Mouse (Mus musculus) neural tube, embryonic 10.5 days (tissue): ENCODE data around the gene Tbc1d32.

ENCODE experiments used
- DNase-seq: peaks from one replicate; pipeline ENCODE4 v3.0.0-alpha.2; 2017; ENCODE audit warnings: low spot score; ENCODE audit errors: extremely low spot score

The Tbc1d32 gene

DNA sequence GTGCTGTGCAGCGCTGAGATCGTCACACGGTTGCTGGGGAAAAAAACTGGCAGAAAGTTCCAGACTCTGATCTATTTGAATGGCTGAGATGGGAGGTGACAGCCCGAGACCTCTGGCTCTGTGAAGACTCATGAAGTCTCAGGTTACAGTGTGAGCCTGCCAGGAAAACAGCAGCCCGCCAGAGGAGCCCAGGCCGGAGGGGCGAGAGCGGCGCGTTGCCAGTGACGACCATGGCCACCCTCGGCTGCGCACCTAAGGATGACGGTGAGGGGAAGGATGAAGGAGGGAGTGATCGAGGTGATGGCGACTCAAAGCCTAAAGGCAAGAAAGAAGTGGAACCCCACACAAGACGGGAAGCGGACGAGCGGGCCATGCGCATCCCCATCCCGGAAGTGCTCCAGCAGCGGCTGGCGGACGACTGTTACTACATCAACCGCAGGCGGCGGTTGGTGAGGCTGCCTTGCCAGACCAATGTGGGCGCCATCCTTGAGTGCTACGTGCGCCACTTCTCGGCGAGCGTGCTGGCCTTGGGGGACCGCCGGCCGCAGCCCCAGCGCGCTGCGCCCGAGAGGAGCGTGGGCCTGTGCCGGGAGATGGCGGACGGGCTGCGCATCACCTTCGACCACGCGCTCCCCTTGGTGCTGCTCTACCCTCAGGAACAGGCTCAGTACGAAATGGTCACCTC, 113.4 kb downstream of the Tbc1d32 start:
- DNase-seq, result peak; percentile 87

DNA sequence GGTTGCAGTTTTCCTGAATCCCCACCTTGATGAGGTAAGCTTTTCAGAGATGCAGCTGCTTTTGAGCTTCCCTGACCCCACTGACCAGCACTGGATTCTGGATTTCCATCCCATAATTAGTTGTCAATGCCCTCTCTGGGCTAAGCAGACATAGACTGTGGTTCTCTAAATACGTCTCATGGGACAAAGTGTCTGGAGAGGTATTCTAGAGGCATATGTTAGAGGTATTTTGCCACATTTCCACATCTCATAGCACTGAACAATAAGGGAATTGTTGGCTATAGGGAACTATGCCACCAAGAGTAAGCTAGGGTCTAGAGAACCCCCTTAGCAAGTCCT, 121.5 kb downstream of the Tbc1d32 start:
- no peak for DNase-seq

DNA sequence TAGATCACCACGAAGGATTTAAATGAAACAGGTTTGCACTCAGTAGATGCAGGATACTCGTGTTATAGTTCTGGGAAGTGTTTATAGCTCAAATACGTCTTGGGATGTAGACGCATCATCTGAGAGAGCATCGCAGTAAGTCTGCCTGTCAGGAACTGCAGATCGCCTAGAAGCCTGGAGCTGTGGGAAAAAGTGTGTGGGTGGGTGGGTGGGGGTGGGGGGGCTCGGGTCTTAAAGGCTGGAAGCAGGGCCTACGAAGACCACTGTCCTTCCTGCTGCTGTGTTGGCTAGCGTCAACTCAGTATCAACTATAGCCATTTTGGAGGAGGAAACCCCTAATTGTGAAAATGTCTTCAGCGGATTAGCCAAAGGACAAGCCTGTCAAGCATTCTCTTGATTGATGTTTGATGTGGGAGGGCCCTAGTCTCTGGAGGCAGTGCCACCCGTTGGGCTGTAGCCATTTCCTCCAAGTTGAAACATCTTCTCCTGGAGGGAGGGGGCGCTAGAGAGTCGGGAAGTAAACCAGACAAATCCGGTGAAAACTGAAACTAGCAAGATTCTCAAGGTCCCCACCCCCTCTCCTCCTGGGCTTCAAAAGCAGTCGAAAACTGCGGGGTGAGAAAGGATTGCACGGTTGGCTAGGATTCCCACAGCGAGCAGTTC, 122.0 kb downstream of the Tbc1d32 start, which contains the start of gene Msl3l2:
Gene Msl3l2 (plus strand): TSS at position 585 of the 663 bp plus-strand sequence.
- peak; percentile 74 for DNase-seq

DNA sequence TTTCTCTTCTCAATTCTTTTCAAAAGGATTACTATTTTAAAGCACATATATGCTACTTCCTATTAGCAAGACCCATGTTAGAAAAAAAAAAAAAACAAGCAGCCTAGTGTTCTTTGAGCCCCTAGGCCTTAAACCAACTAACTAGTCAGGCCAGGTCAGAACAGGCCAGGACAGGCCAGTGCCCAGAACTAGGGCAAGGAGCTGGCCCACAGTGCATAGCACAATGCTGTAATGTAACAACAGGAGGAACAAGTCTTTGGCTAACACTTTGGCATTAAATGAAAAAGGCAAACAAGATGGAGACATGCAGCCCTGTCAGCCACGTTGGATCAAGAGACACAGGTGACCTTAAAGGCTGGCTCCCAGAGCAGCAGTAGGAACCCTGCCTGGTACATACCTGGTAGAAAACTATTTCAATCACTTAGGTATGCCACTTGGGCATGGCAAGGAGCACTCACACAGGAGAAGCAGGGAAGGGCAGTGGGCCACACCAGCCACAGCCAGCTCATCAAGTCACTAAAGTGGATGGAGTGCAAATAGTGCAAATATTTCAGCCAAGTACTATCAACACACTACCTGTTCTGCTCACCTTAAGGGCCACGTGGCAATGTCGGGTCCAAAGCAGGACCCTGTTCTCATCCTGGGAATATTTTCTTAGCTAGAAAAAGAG, 128.7 kb downstream of the Tbc1d32 start:
- DNase-seq, result no peak

DNA sequence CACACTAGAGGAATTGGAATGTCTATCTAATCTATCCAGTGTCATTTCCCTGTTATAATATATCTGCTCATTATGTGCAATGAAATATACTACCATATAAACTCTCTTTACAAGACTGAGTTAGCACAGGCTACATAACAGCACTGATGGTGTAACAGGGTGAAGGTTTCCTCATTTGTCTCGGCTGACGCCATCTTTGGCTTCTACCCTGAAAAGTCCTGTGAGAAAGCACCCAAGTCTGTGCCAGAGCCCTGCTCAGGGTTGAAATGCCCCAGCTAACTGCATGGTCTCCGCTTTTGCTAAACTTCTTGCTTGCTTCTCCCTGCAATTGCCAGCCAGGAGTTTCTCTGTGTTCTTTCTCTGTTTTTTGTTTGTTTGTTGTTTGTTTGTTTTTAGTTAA, 129.4 kb downstream of the Tbc1d32 start:
- no peak for DNase-seq

DNA sequence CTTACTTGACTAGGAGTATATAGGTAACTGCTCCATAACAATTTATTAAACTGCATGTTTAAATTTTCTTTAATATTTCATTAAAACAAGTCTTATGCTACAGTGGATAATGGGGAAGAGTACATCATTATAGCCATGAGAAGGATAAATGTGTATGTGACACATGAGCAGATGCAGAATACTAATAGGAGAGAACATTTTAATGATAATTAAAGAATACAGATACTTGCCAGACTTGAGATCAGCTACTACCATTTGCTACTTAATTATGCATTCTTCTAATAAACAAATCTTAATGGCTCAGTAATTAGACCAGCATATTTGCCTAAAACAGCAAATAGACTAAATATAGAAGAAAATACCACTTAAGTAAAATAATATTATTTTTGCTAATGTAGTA, 131.7 kb downstream of the Tbc1d32 start:
- no peak for DNase-seq

DNA sequence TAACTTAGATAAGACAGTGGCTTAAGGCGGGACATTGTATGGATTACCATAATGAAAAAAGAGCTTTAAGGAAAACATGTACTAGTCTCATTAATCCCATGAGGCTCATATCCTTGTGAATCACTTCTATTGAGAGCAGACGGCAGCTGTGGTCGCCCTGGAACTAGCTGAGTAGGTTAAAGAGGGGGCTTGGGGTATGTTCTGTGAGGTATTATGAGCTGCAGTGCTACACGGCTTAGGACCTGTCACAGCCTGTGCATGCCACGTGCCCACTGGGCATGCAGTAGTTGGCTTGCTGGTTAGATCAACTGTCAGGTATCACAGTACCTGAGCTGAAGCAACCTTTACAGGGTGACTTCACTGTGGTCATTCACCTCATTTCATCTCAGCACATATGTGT, 133.9 kb downstream of the Tbc1d32 start:
- no peak for DNase-seq

DNA sequence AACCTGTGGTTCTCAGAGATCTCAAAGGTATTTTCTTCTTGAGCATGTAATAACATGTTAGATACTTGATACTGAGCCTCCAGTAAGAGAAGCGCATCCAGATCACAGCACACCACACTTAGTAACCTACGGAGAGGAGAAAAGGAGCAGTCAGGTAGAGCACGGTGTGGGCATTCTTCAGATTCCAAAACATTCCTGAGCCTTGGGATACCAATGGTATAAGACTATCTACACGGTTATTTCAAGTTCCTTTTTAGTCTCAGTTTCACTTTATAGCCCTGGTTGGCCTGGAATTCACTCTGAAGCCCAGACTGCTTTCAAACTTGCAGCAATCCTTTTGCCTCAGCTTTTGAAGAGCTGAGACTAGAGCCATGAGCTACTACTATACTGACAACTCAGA, 138.8 kb downstream of the Tbc1d32 start:
- DNase-seq, result no peak

DNA sequence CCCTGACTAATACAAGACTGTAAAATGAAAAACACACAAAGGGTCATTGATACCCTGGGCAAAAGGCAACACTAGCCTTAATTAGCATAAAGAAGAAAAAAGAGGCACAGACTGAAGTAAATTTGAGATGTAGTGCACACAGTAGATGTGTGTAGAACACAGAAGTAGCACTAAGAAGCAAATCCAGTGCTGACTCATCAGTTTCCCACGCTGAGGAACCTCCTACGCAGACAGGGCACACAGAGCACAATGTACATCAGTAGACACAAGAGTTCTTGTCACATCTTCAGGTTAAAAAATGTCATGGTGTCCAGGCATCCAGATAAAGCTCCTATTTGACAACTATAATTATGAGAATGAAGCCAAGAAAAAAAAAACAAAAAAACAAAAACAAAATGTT, 165.7 kb downstream of the Tbc1d32 start:
- no peak for DNase-seq

DNA sequence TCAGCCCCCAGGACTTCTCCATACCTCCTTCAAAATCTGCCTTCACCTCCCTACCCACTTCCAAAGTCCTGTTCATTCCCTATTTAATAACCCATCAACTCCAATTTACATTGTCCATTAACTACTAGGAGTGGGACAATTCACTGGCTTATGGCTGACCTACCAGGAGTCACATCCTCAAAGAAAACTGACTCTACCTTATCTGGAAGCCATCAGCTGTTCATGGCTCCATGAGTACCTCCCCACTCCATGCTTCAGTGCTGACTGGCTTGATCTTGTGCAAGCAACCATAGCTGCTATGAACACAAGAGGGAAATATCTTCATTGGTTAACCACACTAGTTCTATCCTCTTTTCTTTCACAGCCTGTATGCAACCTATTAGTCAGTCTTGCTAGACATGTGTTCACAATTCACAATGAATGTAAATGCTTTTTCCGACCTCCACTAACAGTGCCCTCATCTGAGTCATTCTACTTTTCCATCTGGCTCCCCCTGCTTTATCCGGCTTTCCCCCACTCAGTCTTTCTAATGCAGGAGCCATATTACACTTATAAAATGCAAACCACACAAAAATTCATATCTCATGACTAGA, 167.2 kb downstream of the Tbc1d32 start:
- DNase-seq, result no peak

DNA sequence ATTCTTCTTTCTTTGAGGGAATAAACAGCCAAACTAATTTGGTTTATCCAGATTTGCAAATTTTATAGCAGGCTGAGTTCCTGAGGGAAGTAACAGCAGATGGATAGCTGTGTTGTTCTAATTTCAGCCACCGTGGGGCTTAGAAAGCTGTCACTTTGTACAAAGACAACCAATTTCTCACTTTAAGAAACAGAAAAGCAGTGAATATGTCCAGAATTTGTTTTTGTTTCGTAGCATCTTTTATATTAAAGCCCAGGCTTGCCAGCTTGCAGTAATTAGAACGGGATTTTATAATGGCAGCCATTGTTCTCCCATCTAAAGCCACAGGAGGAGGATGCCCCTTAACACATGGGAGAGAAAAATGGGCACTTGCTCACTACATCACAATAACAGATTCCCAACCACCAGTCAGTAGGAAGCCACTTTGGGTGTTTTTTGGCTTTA, 169.5 kb downstream of the Tbc1d32 start:
- no peak for DNase-seq

DNA sequence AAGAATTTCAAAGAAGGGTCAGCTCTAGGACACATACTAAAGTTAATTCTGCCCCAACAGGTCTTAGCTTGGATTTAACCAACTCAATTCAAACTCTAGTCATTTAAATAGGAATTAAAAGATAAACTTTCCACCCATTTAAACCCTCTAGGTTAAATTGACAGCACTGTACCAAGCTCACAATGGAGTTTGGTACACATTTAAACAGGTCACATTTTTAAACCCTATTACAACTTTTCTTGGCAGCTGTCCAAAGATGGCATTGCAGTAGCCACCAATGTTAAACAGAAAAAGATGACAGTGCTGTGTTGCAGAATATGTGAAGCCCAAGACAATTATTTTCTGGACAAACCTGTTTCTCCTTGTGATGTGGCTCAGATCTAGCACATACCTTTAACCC, 203.1 kb downstream of the Tbc1d32 start:
- no peak for DNase-seq

DNA sequence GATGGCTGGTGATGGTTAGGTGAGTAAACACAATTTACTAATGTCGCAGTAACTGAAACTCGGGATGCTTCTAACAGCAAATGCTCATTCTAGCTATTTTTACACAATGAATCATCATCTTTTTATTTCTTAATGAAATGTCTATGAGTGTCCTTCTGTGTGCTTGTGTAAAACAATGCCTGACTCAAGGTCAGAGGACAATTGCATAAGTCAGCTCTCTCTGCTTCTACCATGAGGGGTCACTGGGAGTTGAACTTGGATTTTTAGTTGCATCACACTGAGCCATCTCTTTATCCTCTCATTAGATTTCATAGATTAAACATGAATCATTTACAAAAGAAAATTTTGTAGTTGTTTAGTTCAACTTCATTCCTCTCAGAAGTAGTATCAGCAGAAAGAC, 203.9 kb downstream of the Tbc1d32 start:
- DNase-seq, result no peak

DNA sequence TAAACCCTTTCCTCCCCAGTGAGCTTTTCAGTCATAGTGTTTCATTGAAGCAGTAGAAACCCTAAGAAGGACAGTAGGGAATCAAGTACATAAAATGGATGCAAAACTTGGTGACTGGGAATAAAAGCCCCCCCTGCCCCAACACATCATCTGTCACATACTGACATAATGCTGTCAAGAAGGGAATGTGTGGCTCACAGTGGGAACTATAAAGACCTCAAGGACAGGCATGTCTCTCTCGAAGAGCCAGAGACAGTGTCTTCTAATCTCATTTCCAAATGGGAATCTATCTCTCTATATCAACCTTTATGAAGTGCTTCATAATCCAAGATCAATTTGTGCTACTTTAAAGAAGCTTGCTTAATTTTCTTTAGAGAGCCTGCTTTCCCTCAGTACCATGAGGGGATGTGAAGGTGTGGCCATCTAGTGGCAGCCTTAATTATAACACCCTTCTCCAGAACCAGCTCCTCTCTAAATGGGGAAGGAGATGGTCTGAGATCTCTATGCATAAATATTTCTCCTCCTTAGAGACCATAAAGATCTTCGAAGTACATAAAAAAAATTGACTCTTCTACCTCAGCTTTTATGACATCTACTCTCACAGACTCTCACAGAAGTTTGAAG, 248.5 kb downstream of the Tbc1d32 start:
- no peak for DNase-seq

DNA sequence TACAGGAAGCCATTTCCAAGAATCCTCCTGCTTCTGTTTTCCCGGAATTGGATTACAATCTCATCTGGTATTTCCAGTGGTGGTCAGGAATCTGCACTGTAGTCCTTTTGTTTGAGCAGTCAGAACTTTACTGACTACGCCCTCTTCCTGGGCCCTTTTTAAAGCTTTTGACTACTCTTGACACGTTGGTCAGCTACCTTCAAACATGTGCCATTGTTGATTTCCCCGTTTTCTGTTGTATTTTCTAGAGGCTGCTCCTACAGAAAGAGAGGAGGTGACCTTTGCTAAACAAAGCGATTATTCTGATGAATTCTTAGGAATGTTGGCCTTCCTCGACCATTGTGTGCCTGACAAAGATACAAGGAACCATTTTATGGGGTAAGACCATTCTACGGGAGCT, 250.5 kb downstream of the Tbc1d32 start:
- no peak for DNase-seq
